Mouse (Mus musculus): ENCODE data around the gene Thegl. TPM values are rescaled to one million over a fixed set of nuclear protein-coding genes. Genes with fewer than 3 reads are reported as not detected.

Thegl gene
- polyA plus RNA-seq, 1 experiment from 2014 or later, result 0.18 TPM

GRCm38 (mm10) chr5:77056881-77057440 lies 41.1 kb downstream of the Thegl start:
- Histone ChIP-seq H3K9me3 (replicated peaks) (peaks cover 9% of the 10 kb centered on the region; the same call in 1 of the 2 replicates), H3K4me3 (no peak overlapping the region), H3K36me3 (ENCODE audit: poor library complexity, severe bottlenecking) (no peaks in the 10 kb centered on the region), H3K9ac (no peak overlapping the region), H3K27ac (no peak overlapping the region), H3K4me2 (no peak overlapping the region), H3K4me1 (peaks cover 15% of the 10 kb centered on the region), H3K27me3 (peaks cover 26% of the 10 kb centered on the region)
- peak; percentile 41; the same call in 1 of the 2 replicates for ATAC-seq
- WGBS, result 13% methylated on average over 12 of the region's 12 CpGs

- no peak overlapping the region for H3K27ac ChIP-seq
- no peaks in the 10 kb centered on the region for H3K9me3 ChIP-seq (replicated peaks)
- H3K4me3 ChIP-seq, result no peak overlapping the region
- 35% methylated on average over 10 of the region's 10 CpGs for WGBS
- peaks cover 15% of the 10 kb centered on the region for H3K4me1 ChIP-seq
- H3K27me3 ChIP-seq, result peaks cover 25% of the 10 kb centered on the region
- no peak for ATAC-seq
- H3K4me2 ChIP-seq, result no peak overlapping the region
- H3K9ac ChIP-seq, result no peak overlapping the region
- H3K36me3 ChIP-seq (ENCODE audit: poor library complexity, severe bottlenecking), result no peaks in the 10 kb centered on the region
These were observed 44.5 kb downstream of the Thegl start for GRCm38 (mm10) chr5:77060363-77060762.

GRCm38 (mm10) chr5:77061372-77062038 lies 45.7 kb downstream of the Thegl start:
- Histone ChIP-seq H3K27me3 (peaks cover 21% of the 10 kb centered on the region), H3K9me3 (replicated peaks) (no peaks in the 10 kb centered on the region), H3K9ac (no peak overlapping the region), H3K27ac (no peak overlapping the region), H3K4me2 (no peak overlapping the region), H3K4me1 (peaks cover 15% of the 10 kb centered on the region), H3K4me3 (no peak overlapping the region), H3K36me3 (ENCODE audit: poor library complexity, severe bottlenecking) (no peaks in the 10 kb centered on the region)
- peak; percentile 53; the same call in 1 of the 2 replicates for ATAC-seq
- 36% methylated on average over 17 of the region's 17 CpGs for WGBS

GRCm38 (mm10) chr5:77067321-77067720 lies 51.5 kb downstream of the Thegl start:
- 0 out of 2 replicates have a peak, but pooled peaks cover 7% of the 10 kb centered on the region for H3K4me1 ChIP-seq
- H3K27ac ChIP-seq, result no peak overlapping the region
- ATAC-seq, result no peak
- no peaks in the 10 kb centered on the region for H3K9me3 ChIP-seq (replicated peaks)
- WGBS, result 74% methylated on average over 8 of the region's 8 CpGs
- H3K9ac ChIP-seq, result no peak overlapping the region
- H3K4me2 ChIP-seq, result no peak overlapping the region
- no peak overlapping the region for H3K4me3 ChIP-seq
- no peaks in the 10 kb centered on the region for H3K36me3 ChIP-seq (ENCODE audit: poor library complexity, severe bottlenecking)
- no peaks in the 10 kb centered on the region for H3K27me3 ChIP-seq

GRCm38 (mm10) chr5:77070987-77071386 lies 55.2 kb downstream of the Thegl start:
- no peak overlapping the region for H3K4me2 ChIP-seq
- WGBS, result 95% methylated on average over 2 of the region's 2 CpGs
- H3K36me3 ChIP-seq (ENCODE audit: poor library complexity, severe bottlenecking), result no peaks in the 10 kb centered on the region
- no peaks in the 10 kb centered on the region for H3K27me3 ChIP-seq
- H3K27ac ChIP-seq, result no peak overlapping the region
- H3K9me3 ChIP-seq (replicated peaks), result no peaks in the 10 kb centered on the region
- H3K4me1 ChIP-seq, result 0 out of 2 replicates have a peak, but pooled peaks cover 7% of the 10 kb centered on the region
- H3K4me3 ChIP-seq, result no peak overlapping the region
- no peak for ATAC-seq
- no peak overlapping the region for H3K9ac ChIP-seq

- H3K27me3 ChIP-seq, result no peaks in the 10 kb centered on the region
- 0 out of 2 replicates have a peak, but pooled peaks cover 7% of the 10 kb centered on the region for H3K4me1 ChIP-seq
- ATAC-seq, result no peak
- WGBS, result 83% methylated on average over 3 of the region's 3 CpGs
- no peaks in the 10 kb centered on the region for H3K36me3 ChIP-seq (ENCODE audit: poor library complexity, severe bottlenecking)
- no peak overlapping the region for H3K4me2 ChIP-seq
- no peak overlapping the region for H3K4me3 ChIP-seq
- no peak overlapping the region for H3K27ac ChIP-seq
- H3K9ac ChIP-seq, result no peak overlapping the region
- no peaks in the 10 kb centered on the region for H3K9me3 ChIP-seq (replicated peaks)
These were observed 55.8 kb downstream of the Thegl start for GRCm38 (mm10) chr5:77071626-77072025.

- H3K9me3 ChIP-seq (replicated peaks), result no peaks in the 10 kb centered on the region
- H3K27ac ChIP-seq, result no peak overlapping the region
- no peak overlapping the region for H3K4me3 ChIP-seq
- H3K36me3 ChIP-seq (ENCODE audit: poor library complexity, severe bottlenecking), result no peaks in the 10 kb centered on the region
- 94% methylated on average over 8 of the region's 8 CpGs for WGBS
- no peak overlapping the region for H3K4me2 ChIP-seq
- H3K9ac ChIP-seq, result no peak overlapping the region
- ATAC-seq, result no peak
- no peaks in the 10 kb centered on the region for H3K27me3 ChIP-seq
- no peaks in the 10 kb centered on the region for H3K4me1 ChIP-seq
These were observed 58.0 kb downstream of the Thegl start for GRCm38 (mm10) chr5:77073794-77074193.

GRCm38 (mm10) chr5:77074914-77075313 lies 59.1 kb downstream of the Thegl start:
- Histone ChIP-seq H3K36me3 (ENCODE audit: poor library complexity, severe bottlenecking) (no peaks in the 10 kb centered on the region), H3K9me3 (replicated peaks) (no peaks in the 10 kb centered on the region), H3K4me1 (no peaks in the 10 kb centered on the region), H3K4me3 (no peak overlapping the region), H3K27me3 (no peaks in the 10 kb centered on the region), H3K9ac (no peak overlapping the region), H3K27ac (no peak overlapping the region), H3K4me2 (no peak overlapping the region)
- ATAC-seq, result no peak
- WGBS, result 88% methylated on average over 2 of the region's 2 CpGs

- H3K4me3 ChIP-seq, result no peak overlapping the region
- 92% methylated on average over 4 of the region's 4 CpGs for WGBS
- ATAC-seq, result no peak
These were observed 60.1 kb downstream of the Thegl start for GRCm38 (mm10) chr5:77075951-77076350.

GRCm38 (mm10) chr5:77080761-77081160 lies 64.9 kb downstream of the Thegl start:
- 96% methylated on average over 4 of the region's 4 CpGs for WGBS
- Histone ChIP-seq H3K36me3 (ENCODE audit: poor library complexity, severe bottlenecking) (no peaks in the 10 kb centered on the region), H3K4me3 (no peak overlapping the region), H3K9me3 (replicated peaks) (no peaks in the 10 kb centered on the region), H3K4me2 (no peak overlapping the region), H3K27ac (no peak overlapping the region), H3K4me1 (no peaks in the 10 kb centered on the region), H3K27me3 (no peaks in the 10 kb centered on the region), H3K9ac (no peak overlapping the region)
- ATAC-seq, result no peak

More at GRCm38 (mm10) chr5:77075951-77076350, 60.1 kb downstream of the Thegl start:
- no peak overlapping the region for H3K27ac ChIP-seq
- no peaks in the 10 kb centered on the region for H3K27me3 ChIP-seq
- no peak overlapping the region for H3K9ac ChIP-seq
- H3K4me2 ChIP-seq, result no peak overlapping the region
- no peaks in the 10 kb centered on the region for H3K9me3 ChIP-seq (replicated peaks)
- H3K4me1 ChIP-seq, result no peaks in the 10 kb centered on the region
- no peaks in the 10 kb centered on the region for H3K36me3 ChIP-seq (ENCODE audit: poor library complexity, severe bottlenecking)

GRCm38 (mm10) chr5:77082735-77083134 lies 66.9 kb downstream of the Thegl start:
- Histone ChIP-seq H3K4me1 (no peaks in the 10 kb centered on the region), H3K9ac (no peak overlapping the region), H3K4me2 (no peak overlapping the region), H3K9me3 (replicated peaks) (no peaks in the 10 kb centered on the region), H3K36me3 (ENCODE audit: poor library complexity, severe bottlenecking) (no peaks in the 10 kb centered on the region), H3K4me3 (no peak overlapping the region), H3K27ac (no peak overlapping the region), H3K27me3 (no peaks in the 10 kb centered on the region)
- no peak for ATAC-seq
- WGBS, result 85% methylated on average over 7 of the region's 7 CpGs

- H3K27ac ChIP-seq, result no peak overlapping the region
- H3K9ac ChIP-seq, result no peak overlapping the region
- ATAC-seq, result no peak
- H3K9me3 ChIP-seq (replicated peaks), result no peaks in the 10 kb centered on the region
- H3K36me3 ChIP-seq (ENCODE audit: poor library complexity, severe bottlenecking), result no peaks in the 10 kb centered on the region
- H3K4me1 ChIP-seq, result no peaks in the 10 kb centered on the region
- WGBS, result 91% methylated on average over 4 of the region's 4 CpGs
- no peak overlapping the region for H3K4me2 ChIP-seq
- no peak overlapping the region for H3K4me3 ChIP-seq
- peaks cover 14% of the 10 kb centered on the region for H3K27me3 ChIP-seq
These were observed 68.6 kb downstream of the Thegl start for GRCm38 (mm10) chr5:77084418-77084817.

Measured in forebrain, embryonic 13.5 days (tissue).